Mouse (Mus musculus): ENCODE data around the gene Ehd2.

The Ehd2 gene

DNA sequence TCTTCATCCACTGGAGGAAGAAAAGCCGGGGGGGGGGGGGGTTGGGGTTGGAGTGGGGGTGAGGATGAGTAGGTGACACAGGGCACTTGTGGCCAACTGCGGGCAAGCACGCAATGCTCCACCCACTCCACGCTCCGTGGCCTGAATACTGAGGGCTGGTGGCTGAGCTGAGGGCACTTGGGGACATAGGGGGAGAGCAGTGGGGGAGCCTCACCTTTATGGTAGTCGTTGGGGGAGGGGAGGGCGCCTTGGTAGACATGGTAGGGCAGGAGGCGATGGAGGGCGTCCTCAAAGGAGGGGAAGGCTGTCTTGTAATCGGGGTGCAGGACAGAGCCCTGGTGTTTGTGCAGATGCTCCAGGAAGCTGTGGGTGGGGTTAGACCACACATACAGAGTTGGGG, 8.1 kb upstream of the Ehd2 start:
- in situ Hi-C loops (cut with MboI): no loop called here

DNA sequence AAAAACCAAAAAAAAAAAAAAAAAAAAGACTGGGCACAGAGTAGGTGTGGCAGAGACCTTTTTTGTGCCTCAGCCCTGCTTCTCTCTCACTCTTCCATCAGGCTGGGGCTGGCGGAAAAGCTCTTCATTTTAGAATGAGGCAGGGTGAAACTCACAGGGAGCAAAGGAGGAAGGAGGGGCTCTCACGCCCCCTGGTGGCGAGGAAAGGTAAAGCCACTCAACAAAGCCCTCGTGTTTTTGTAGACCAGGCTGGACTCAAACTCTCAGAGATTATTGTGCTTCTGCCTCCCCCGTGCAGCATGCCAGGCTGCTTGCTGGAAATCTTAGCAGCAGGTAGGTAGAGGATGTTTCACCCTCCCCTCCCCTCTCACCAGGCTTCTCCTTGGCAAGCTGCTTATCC, 7.3 kb upstream of the Ehd2 start:
- in situ Hi-C loops (cut with MboI): no loop called here

DNA sequence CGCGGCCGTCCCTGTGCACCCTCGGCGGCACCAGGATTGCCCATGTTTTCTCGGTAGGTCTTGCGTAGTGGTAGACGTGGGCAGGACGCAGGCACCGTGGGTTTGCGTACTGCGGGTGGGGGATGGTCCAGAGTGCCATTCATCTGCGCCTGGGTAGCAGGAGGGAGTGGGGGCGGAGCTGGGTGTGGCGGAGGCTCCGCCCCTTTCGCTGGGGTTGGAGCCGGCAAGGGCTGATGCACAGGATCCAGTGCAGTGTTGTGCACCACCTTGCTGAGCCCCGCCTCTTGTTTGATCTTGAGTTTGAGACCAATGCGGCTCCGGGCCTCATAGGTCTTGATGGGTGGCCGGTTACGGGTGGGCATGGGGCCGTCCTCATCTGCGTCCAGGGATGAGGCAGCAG, 4.9 kb upstream of the Ehd2 start:
- in situ Hi-C loops (cut with MboI): no loop called here

DNA sequence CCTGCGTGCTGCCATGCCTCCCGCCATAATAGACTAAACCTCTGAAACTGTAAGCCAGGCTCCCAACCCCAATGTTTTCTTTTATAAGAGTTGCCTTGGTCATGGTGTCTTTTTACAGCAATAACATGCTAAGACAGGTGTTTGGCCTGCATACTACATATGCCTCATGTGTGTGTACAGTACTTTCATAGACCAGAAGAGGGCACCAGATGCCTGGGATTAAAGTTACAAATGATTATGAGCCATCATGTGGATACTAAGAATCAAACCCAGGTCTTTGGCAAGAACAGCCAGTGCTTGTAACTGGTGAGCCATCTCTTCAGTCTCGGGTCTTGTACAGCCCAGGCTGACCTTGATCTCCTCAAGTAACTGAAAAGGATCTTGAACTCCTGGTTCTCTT, 2.3 kb upstream of the Ehd2 start:
- in situ Hi-C loops (cut with MboI): no loop called here

DNA sequence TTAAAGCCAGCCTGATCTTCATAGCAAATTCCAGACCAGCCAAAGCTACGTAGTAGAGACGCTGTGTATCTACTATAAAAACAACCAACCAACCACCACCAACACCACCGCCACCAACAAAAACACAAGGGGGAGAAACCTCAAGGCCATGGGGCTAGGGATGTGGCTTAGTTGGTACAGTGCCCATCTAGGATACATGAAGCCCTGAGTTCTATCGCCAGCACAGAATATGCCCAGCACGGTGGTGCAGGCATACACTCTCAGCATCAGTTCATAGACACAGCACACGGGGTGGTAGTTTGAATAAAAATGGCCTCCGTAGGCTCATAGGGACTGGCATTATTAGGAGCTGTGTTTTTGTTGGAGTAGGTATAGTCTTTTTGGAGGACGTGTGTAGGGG, 955 bp upstream of the Ehd2 start:
- in situ Hi-C loops (cut with MboI): no loop called here

DNA sequence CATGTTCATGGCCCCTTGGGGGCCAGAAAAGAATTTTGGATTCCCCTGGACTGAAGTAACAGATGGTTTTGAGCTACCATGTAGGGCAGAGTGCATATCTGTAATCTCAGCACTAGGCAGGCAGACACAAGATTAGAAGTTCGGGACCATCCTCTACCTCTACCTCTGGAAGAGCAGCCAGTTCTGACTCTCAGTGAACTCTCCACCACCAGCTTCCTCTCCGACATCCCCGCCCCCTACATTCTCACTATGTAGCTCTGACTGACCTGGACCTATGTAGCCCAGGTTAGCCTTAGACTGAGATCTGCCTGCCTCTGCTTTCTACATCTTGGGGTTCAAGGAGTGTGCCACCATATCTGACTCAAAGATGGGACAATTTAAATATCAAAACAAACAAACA, 878 bp downstream of the Ehd2 start:
- in situ Hi-C loops (cut with MboI): no loop called here

DNA sequence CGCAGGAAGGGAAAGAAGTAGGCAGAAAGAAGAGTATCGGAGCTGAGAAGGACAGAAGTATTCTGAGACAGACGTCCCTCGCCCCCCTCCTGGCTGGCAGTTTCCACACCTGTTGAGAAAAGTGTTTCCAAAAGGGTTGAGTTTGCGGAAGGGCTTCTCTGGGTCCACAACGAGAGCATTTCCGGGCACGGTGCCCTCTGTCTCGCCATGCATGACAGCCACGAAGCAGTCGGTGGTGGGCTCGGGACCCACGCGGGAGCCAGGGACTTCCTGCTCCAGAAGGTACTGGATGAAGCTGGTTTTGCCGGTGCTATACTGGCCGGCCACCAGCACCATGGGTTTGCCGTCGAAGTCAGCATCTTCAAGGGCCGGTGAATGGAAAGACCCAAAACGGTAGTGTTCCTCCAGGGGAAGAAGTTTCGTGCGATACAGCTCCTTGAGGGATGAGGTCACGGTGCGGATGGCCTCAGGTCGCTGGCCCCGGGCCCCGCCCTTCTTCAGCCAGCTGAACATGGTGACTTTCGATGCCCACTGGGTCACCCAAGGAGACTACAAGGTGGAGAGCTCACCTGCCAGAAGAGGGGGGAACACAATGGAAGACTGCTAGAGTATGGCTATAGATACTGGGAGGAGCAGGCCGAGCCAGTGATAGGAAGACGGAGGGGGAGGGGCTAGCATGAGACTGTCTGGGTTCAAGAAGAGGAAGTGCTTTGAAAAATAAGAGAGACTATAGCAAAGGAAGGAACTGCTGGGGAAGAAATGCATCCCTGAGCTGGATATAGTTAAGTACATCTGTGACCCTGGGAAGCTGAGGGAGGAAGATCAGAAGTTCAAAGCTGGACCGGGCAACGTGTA, 3.3 kb downstream of the Ehd2 start:
- in situ Hi-C loops (cut with MboI): no loop called here

DNA sequence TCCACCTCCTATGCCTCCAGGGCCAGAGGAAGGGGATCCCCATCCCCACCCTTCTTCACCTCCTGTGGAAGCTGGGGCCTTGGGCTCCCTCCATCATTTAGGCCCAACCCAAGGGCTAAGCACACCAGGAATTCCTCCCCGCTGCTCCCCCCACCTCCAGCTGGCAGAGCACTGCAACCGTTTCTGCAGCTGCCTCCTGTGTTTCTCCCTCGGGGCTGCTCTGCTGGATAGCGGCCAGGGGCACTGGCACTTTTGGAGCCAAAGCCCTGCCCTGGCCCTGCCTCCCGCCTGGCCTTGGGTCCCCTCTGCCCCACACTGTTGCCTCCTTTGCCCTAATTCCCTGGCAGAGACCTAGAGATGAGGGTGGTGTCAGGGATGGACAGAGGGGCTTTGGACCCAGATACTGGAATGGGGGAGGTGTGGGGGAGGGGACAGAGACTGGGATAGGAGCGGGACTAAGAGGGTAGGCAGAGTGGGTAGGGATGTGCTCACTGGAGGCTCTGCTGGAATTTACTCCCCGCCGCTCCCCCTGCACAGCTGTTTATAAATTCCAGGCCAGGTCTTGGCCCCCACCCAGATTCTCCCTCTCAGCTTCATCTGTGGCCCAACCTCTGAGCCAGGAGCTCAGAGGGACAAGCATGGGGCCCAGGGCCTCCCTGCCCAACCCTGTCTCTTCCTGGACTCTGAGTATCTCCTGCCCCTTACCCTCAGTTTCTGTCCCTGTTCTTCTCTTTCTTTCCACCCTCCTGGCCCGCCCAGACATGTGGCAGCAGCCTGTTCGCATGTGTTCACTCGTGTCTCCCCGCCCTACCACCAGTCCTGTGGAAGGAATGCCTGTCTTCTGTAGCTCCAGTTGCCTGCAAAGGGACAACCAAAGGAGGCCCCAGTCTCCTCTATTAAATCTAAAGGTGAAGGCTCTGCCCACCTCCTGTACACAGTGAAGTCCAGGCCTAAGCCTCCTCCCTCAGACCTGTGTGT, 4.8 kb downstream of the Ehd2 start:
- in situ Hi-C loops (cut with MboI): no loop called here

DNA sequence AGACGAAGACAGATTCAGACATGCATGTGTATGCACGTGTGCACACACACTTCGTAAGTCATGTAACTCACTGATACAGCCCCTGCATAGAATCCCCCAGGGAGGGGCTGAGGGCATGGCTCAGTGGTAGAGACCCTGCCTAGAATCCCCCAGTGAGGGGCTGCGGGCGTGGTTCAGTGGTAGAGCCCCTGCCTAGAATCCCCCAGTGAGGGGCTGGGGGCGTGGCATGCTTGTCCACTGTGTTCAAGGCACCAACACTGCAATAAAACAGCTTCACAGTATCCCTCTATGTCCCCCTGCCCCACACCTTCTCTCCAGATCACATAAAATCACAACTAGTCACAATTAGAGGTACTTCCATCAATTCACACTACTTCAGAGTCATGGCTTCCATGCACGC, 5.6 kb downstream of the Ehd2 start:
- in situ Hi-C loops (cut with MboI): no loop called here

DNA sequence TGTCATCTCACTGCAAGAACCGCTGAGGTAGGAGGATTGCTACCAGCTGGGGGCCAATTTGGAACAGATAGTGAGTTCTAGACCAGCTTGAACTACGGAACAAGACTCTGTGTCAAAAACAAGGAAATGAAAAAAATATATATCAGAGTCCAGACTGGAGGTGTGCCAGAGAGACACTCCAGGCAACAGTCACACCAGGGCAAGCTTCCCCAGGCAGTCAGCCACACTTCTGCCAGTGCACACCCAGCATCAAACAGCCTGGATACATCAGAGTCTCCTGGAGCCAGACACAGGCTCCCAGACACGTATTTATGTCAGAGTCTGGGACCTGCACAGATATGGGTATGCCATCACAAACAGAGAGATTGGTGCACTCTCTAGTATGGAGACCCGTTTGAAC, 6.1 kb downstream of the Ehd2 start:
- in situ Hi-C loops (cut with MboI): no loop called here

DNA sequence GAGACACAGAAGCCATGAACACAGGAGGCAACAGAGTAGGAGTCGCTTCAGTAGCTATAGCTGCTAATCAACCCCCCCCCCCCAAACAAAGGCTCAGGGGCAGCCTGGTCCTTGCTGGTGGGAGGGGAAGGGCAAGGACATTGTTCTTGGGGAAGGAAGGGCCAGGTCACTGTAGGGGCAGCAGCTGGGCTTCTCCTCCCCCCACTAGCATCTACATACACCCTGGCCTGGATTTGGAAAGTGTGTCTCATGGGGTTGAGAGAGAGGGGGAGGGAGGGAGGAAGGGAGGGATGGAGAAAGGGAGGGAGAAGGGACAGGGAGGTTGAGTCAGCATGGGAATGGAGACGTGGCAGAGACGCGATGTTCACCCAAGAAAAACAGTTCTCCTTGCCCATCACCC, 6.7 kb downstream of the Ehd2 start:
- in situ Hi-C loops (cut with MboI): no loop called here

DNA sequence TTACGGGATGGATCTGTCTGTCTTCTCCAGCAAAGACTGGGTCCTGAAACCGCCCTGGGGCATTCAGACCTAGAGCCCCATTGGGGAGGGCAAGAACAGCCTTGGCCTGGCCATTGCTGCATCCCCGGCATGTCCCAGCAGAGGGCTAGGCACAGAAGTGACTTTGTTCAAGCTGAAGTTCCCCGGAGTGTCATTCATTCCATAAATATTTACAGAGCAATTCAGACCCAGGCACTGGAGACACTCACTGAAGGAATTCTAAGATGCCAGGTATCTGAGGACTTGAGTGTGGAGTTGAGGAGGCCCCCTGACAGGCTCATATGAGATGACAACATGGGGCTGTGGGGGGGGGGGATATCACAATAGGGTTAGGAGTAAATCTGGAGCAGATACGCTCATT, 11.2 kb downstream of the Ehd2 start:
- in situ Hi-C loops (cut with MboI): no loop called here

DNA sequence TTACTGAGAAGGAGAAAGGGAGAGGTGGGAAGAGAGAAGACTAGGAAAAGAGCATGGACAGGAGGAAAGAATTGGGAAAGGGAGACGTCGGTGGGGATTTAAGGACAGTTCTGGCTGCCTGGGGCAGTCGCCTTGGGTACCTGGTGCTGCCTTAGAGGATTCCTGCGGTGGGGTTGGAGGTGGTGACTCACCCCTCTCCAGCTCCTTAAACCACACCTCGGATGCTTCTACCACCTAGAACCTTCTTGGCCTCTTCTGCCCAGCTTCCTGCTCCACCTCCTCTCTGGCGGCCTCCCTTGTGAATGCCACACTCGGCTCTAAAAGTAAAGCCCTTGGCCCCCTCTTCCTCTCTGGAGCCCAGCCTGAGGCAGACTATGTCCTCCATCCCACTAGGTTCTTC, 11.9 kb downstream of the Ehd2 start:
- in situ Hi-C loops (cut with MboI): no loop called here

DNA sequence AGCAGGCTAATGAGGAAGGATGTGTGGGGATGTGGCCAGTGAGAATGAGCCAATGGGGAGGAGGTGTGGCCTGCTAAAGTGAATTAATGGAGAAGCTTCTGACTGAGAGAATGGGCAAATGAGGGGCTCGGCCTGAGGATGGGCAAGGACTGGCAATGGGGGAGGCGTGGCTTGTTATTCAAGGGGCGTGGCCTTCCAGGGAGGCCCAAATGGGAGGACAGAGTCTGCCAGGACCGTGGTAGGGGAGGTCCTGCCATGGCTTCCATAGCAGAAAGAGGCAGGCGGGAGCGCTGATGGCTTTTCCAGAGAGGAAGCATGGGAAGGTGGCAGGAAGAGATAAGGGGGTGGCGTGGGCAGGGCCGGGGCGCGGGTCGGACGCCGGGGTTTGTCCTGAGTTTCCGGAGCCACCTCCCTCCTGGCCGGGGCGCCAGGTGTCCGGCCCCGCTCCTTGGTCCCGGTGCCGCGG, 12.4 kb downstream of the Ehd2 start:
- in situ Hi-C loops (cut with MboI): no loop called here

DNA sequence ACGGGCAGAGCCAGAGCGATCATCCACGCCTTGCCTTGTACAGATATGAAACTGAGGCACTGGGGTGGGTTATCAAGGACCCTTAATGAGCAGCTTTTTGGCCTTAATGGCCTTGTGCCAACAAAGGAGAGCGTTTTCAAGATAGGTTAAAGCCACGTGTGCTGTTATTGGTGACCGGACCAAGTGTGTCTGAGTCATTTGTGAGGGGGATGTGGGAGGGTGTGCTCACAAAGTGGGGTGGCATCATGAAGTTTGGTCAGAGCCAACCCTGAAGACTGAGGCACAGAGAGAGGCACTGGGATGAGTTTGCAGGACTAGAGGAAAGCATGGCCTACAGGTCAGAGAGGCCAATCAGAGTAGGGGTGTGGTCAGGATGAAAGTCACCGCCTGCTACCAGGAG, 12.9 kb downstream of the Ehd2 start:
- in situ Hi-C loops (cut with MboI): no loop called here

DNA sequence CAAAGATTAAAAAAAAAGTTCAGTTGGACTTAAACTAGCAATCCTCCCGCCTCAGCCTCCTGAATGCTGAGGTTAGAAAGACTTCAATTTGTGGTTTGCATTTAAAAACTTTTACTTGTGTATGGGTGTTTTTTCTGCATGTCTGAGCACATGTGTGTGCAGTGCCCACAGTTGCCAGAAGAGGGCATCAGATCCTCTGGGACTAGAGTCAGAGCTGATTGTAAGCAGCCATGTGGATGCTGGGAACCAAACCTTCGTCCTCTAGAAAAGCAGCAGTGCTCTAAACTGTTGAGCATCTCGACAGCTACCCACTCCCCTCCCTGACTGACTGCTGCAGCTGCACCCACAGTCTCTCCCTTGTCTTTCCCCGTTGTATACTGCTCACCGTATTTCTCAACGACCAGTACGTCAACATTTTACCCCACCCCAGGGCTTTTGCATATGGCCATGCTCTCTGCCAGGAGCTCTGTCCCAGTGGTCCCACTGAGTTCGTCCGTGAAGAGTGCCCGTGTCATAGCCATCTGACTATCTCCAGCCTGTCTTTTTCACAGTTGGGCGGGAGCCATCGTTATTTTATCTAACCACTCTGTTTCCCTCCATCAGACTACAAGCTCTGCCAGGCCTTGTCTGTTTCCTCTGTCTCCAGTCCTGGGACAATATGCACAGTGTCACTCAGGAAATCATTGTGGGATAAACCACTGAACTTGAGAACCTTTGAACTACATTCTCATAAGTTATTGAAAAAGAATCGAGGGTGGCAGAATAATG, 13.9 kb downstream of the Ehd2 start:
- in situ Hi-C loops (cut with MboI): no loop called here

DNA sequence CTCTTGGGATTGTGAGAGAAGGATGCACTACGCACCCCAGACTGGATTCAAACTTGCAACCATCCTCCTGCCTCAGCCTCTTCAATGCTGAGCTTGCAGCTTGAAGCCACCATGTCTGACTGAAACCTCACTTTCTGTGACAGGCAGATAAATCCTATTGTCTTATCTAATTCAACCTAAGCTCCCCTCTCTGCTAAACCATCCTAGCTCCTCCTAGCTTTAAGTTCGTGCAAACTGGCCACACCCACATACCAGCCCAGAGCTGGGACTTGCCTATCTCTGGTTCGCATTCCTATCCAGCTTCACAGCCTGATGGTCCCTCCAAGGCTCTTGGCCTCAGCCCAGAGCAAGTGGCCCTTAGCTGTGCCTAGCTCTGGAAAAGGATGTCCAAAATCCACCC, 15.0 kb downstream of the Ehd2 start:
- in situ Hi-C loops (cut with MboI): no loop called here

DNA sequence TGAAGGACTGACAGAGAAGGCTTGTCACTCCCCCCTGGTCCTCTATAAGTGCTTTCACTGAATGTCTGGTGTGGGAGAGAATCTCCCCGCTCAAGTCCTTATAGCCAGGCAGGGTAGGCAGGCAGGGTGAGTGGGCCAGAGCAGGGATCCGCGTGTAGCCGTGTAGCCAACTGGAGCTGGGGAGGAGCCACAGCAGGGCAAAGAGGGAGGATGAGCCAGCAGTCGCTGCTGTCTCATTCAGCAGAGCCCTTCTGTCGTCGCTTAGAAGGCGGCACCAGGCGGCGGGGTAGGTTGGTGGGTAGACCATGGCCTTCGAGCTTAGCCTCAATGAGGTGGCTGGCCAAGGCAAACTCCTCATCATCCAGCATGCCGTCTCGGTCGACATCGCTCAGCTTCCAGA, 17.4 kb downstream of the Ehd2 start:
- in situ Hi-C loops (cut with MboI): no loop called here

DNA sequence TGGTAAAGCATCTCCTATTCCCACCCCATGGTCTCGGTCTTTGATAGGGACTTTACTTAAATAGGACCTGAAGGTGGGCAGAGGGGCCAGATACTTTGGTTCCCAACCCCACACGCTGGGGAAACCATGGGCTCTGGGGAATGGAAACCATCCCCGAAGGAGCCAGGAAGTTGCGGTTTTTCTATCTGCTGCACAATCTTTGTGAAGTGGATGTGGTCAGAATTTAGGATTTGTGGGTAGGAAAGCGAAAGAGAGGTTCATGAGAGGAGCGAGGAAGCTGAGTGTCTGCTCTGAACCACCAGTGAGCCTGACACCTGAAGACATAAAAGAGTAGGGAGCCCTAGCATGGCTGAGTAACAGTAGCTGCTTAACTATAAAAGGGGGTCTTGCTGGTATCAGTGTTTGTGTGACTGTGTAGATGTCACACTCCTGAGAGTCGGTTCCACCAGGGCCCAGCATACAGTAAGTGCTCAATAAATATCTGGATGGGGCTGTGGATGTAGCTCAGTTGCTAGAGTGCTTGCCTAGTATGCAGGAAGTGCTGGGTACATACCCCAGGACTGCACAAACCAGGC, 18.1 kb downstream of the Ehd2 start:
- in situ Hi-C loops (cut with MboI): no loop called here

DNA sequence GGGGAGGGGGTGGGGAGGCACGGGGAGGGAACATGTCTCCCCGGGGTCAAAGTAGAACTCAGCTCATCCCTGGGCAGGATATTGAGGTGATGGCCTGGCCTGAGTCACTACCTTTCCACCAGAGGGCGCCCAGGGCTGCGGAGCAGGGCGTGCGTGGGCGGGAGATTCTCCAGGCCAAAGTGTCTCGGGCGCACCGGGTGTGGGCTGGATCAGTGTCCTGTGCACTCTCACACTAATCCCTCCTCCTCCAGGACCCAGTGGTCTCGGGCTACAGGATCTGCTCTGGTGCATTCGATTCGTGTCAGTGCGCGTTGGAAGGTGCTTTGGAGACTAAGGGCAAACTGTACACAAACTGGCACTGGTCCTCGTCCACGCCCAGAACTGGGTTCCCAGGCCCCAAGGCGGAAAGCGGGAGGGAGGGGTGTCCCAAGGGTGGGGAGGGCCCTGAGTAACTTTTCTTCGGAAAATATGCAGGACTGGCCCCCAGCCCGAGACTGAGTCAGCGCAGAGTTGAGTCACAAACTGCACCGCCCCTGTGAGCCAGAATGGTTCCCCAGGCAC, 18.9 kb downstream of the Ehd2 start:
- in situ Hi-C loops (cut with MboI): no loop called here

DNA sequence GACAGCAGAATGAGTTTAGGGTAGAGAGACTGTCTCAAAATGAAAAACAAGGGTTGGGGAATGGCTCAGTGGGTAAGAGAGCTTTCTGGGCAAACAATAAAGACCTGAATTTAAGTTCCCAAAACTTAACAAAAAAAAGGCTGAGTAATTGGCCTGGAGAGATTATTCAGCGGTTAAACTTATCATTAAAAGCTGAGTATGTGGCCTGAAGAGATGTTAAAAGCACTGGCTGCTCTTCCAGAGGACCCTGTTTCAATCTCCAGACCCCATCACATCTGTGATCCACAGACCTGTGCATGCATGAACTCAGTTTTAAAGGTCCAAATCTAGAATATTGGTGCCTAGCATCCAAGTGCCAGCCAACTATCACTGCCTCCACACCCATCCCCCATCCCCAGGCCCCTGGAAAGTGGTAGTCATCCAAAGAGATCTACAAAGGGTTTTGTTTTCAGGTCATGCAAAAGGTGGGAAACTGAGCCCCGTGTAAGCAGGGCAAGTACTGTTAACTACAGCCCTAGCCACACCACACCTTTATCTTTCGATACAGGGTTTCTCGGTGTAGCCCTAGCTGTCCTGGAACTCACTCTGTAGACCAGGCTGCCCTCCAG, 19.6 kb downstream of the Ehd2 start:
- in situ Hi-C loops (cut with MboI): no loop called here

Data from mature B cell (primary cell).